ENCODE assay signal across 12 mouse cellular contexts in the genomic region with DNA sequence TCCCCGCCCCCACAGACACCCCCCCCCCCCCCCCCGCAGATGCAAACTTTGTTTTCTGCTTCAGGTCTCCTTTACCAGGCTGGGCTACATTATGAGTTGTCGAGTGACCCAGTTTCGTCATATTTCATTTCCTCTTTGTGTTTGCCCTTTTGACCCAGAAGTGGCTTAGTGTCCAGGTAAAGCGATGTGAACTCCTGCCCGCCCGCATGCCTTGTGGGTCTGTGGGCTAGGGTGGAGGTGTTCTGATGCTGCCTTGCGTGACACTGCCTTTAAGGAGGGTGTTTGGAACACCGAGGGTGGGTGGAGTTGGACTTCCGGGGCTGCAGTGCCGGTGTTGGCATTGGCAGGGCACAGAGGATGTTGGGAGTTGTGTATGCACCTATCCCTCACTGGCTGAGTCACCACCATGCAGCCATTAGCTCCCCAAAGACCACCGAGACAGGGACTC. TPM values are rescaled to one million over a fixed set of nuclear protein-coding genes. Genes with fewer than 3 reads are reported as not detected.
DNase-seq lines count a peak whose midpoint lies in the region; ATAC-seq and TF ChIP-seq lines count a peak whose summit lies in the region.
"Had no signal": no experiment of that assay in that cellular context is flagged by ENCODE, and none has a peak within 500 bp of the region (broad histone marks: within the 10 kb centered on the region; RNA-seq: fewer than 3 reads in every experiment).

No protein-coding gene starts in this region.

- peak; percentile 25 to 28 for DNase-seq in heart, adult 2 months
- no peak for DNase-seq in heart, postnatal 10 days
- DNase-seq in liver, postnatal 0 days, result peak; percentile 32
- no peak for DNase-seq in left cerebral cortex, postnatal 10 days (ENCODE audit: extremely low spot score in 1 of 2, low spot score in 2 of 2)
- no peak for DNase-seq in neural tube, embryonic 10.5 days (ENCODE audit: extremely low spot score, low spot score)
- no peak for DNase-seq in adipocyte (ENCODE audit: low spot score)
- DNase-seq: heart, adult 18-20 months; right cerebral cortex, adult 18-20 months had no signal

- no peak overlapping the region for H3K27ac ChIP-seq in heart, adult 2 months
- no peak overlapping the region for H3K27ac ChIP-seq in intestine, postnatal 0 days (ENCODE audit: low read depth, low read length)
- no peak overlapping the region for H3K27ac ChIP-seq in liver, postnatal 0 days (ENCODE audit: low read depth)
- H3K27ac ChIP-seq in stomach, embryonic 14.5 days (ENCODE audit: low read length), result no peak overlapping the region
- H3K27ac ChIP-seq: limb, embryonic 13.5 days had no signal

- H3K4me3 ChIP-seq in heart, adult 2 months, result no peak overlapping the region
- H3K4me3 ChIP-seq in intestine, postnatal 0 days (ENCODE audit: low read depth, low read length), result no peak overlapping the region
- no peak overlapping the region for H3K4me3 ChIP-seq in liver, postnatal 0 days (ENCODE audit: low read depth, low read length)
- H3K4me3 ChIP-seq in stomach, embryonic 14.5 days (ENCODE audit: low read depth, low read length), result no peak overlapping the region
- H3K4me3 ChIP-seq: erythroblast, embryonic 14.5 days; limb, embryonic 13.5 days had no signal

- TF ChIP-seq POLR2A in heart, adult 2 months (IDR thresholded peaks at IDR 0.05; ENCODE audit: insufficient read depth, low read depth, low read length), result no peak

- TF ChIP-seq EP300 in heart, adult 2 months (IDR thresholded peaks at IDR 0.05; ENCODE audit: insufficient read depth, low read depth, low read length), result no peak
- no peak for TF ChIP-seq EP300 in liver, postnatal 0 days (IDR thresholded peaks at IDR 0.05; ENCODE audit: low read depth)

- WGBS in heart, adult 2 months, result 50% methylated on average over 12 of the region's 12 CpGs
- 46% methylated on average over 11 of the region's 12 CpGs for WGBS in intestine, postnatal 0 days
- WGBS in liver, postnatal 0 days (ENCODE audit: insufficient replicate concordance), result 45% methylated on average over 11 of the region's 12 CpGs
- 50% methylated on average over 12 of the region's 12 CpGs for WGBS in stomach, embryonic 14.5 days

- no peaks in the 10 kb centered on the region; the same call in 1 of the 2 replicates for H3K79me2 ChIP-seq in heart, adult 2 months (replicated peaks; ENCODE audit: control insufficient read depth, insufficient read depth, low read length)

- peak overlapping the region; percentile 37; the same call in 1 of the 2 replicates for H3K4me2 ChIP-seq in intestine, postnatal 0 days (replicated peaks; ENCODE audit: low read depth)
- peak overlapping the region; percentile 47 for H3K4me2 ChIP-seq in liver, postnatal 0 days (ENCODE audit: low read depth, low read length)
- no peak overlapping the region for H3K4me2 ChIP-seq in stomach, embryonic 14.5 days (replicated peaks; ENCODE audit: low read depth, low read length)
- H3K4me2 ChIP-seq: limb, embryonic 13.5 days had no signal

- no peak for TF ChIP-seq CTCF in heart, adult 2 months (IDR thresholded peaks at IDR 0.05)
- no peak for TF ChIP-seq CTCF in intestine, postnatal 0 days (IDR thresholded peaks at IDR 0.05; ENCODE audit: low read depth)
- TF ChIP-seq CTCF in liver, postnatal 0 days (IDR thresholded peaks at IDR 0.05; ENCODE audit: low read depth), result no peak

- intact Hi-C loops in heart, adult 2 months (cut with DNase I), result no loop called here
- intact Hi-C loops in heart, postnatal 10 days (cut with DNase I), result no loop called here
- intact Hi-C loops in left cerebral cortex, postnatal 10 days (cut with DNase I), result no loop called here

- no peaks in the 10 kb centered on the region for H3K36me3 ChIP-seq in heart, adult 2 months (ENCODE audit: control insufficient read depth, insufficient read depth, low read length)
- no peaks in the 10 kb centered on the region for H3K36me3 ChIP-seq in intestine, postnatal 0 days (ENCODE audit: control insufficient read depth, insufficient read depth)
- H3K36me3 ChIP-seq in liver, postnatal 0 days (replicated peaks; ENCODE audit: insufficient read depth, low read length), result no peaks in the 10 kb centered on the region
- no peaks in the 10 kb centered on the region for H3K36me3 ChIP-seq in stomach, embryonic 14.5 days (ENCODE audit: control insufficient read depth, insufficient read depth, low read length)
- H3K36me3 ChIP-seq: limb, embryonic 13.5 days had no signal

- no peaks in the 10 kb centered on the region for H3K27me3 ChIP-seq in heart, adult 2 months (ENCODE audit: control insufficient read depth, insufficient read depth, low read length)
- no peaks in the 10 kb centered on the region for H3K27me3 ChIP-seq in intestine, postnatal 0 days (replicated peaks; ENCODE audit: control insufficient read depth, insufficient read depth, low read length)
- H3K27me3 ChIP-seq in liver, postnatal 0 days (ENCODE audit: insufficient read depth, low read length), result no peaks in the 10 kb centered on the region
- no peaks in the 10 kb centered on the region for H3K27me3 ChIP-seq in stomach, embryonic 14.5 days (ENCODE audit: control insufficient read depth, insufficient read depth, low read length)
- H3K27me3 ChIP-seq: limb, embryonic 13.5 days had no signal

- peaks cover 1% of the 10 kb centered on the region; the same call in 1 of the 2 replicates for H3K4me1 ChIP-seq in heart, adult 2 months (ENCODE audit: control insufficient read depth, insufficient read depth, low read length)
- H3K4me1 ChIP-seq in intestine, postnatal 0 days (replicated peaks; ENCODE audit: control insufficient read depth, insufficient read depth, low read length), result no peaks in the 10 kb centered on the region
- peaks cover 10% of the 10 kb centered on the region for H3K4me1 ChIP-seq in liver, postnatal 0 days (ENCODE audit: insufficient read depth)
- H3K4me1 ChIP-seq in stomach, embryonic 14.5 days (ENCODE audit: control insufficient read depth, insufficient read depth, low read length), result 0 out of 2 replicates have a peak, but pooled peaks cover 2% of the 10 kb centered on the region

- no peaks in the 10 kb centered on the region for H3K9me3 ChIP-seq in intestine, postnatal 0 days (ENCODE audit: control insufficient read depth)
- no peaks in the 10 kb centered on the region for H3K9me3 ChIP-seq in liver, postnatal 0 days (ENCODE audit: low read length)
- no peaks in the 10 kb centered on the region for H3K9me3 ChIP-seq in stomach, embryonic 14.5 days (ENCODE audit: control insufficient read depth, low read depth, low read length)
- H3K9me3 ChIP-seq: limb, embryonic 13.5 days had no signal

- peak; percentile 36; the same call in 1 of the 2 replicates for ATAC-seq in intestine, postnatal 0 days
- peak; percentile 66 for ATAC-seq in liver, postnatal 0 days
- 0 out of 2 replicates have a peak, but pooled peaks have one; percentile 33 for ATAC-seq in stomach, embryonic 14.5 days (ENCODE audit: insufficient number of reproducible peaks, insufficient read depth, low FRiP score, low read depth)

- H3K9ac ChIP-seq in heart, adult 2 months (ENCODE audit: low read depth, low read length), result no peak overlapping the region
- no peak overlapping the region for H3K9ac ChIP-seq in intestine, postnatal 0 days (ENCODE audit: low read depth, low read length)
- no peak overlapping the region for H3K9ac ChIP-seq in liver, postnatal 0 days (replicated peaks)
- H3K9ac ChIP-seq in stomach, embryonic 14.5 days (replicated peaks; ENCODE audit: low read depth, low read length), result no peak overlapping the region
- H3K9ac ChIP-seq: limb, embryonic 13.5 days had no signal

RNA-seq across cellular contexts. Expression of gene Retreg1, which starts 15.7 kb away (rescaled TPM):
- total RNA-seq in heart, adult 2 months (2021), result 100 to 1,000 TPM; 248 to 328 TPM
- polyA plus RNA-seq in heart, adult 2 months (2012; rRNA removed), result 41.0 and 59.1 TPM in 2 replicates
- total RNA-seq in heart, postnatal 10 days (2021), result 100 to 1,000 TPM; 151 to 159 TPM
- polyA plus RNA-seq in intestine, postnatal 0 days (2015; fragmentation: Nextera tagmentation; extraction: Ambion mirVana), result 37.8 and 41.5 TPM in 2 replicates
- polyA plus RNA-seq in liver, postnatal 0 days (2015; fragmentation: Nextera tagmentation; extraction: Ambion mirVana), result 17.0 and 18.6 TPM in 2 replicates
- polyA plus RNA-seq in stomach, embryonic 14.5 days (2014; fragmentation: Nextera tagmentation; extraction: Ambion mirVana), result 15.6 and 16.9 TPM in 2 replicates
- total RNA-seq in left cerebral cortex, postnatal 10 days (2021), result 10 to 100 TPM; 42.1 to 44.2 TPM
- polyA plus RNA-seq: erythroblast, embryonic 14.5 days had no signal

Comparison
In these comparisons a context has a peak if more than half of its experiments do, and no peak if none do; other contexts are left out.
1. DNase-seq: peak in heart, adult 2 months (2 of 2) and liver, postnatal 0 days (single experiment); none in heart, postnatal 10 days (0 of 2), left cerebral cortex, postnatal 10 days (0 of 2), neural tube, embryonic 10.5 days (single experiment) and adipocyte (single experiment).
2. Peak in every context shown above with its lines, with median percentiles within 50 percentile points of each other: ATAC-seq.